Mouse (Mus musculus) embryonic facial prominence, embryonic 13.5 days (tissue): ENCODE data around the gene Pkn1. TPM values are rescaled to one million over a fixed set of nuclear protein-coding genes. Genes with fewer than 3 reads are reported as not detected.

Experiments used
- ATAC-seq: fragments of 200-750 bp; cut with Nextera tagmentation; 2 replicates; pipeline ENCODE4 v1.8.0; 2017; ENCODE audit warnings: low read depth; ENCODE audit not compliant: insufficient number of reproducible peaks, insufficient read depth, low FRiP score, low TSS enrichment
- H3K27ac ChIP-seq: fragments of 300-500 bp; sonication (generic); 2 replicates; pipeline ENCODE4 v1.5.1; 2015; ENCODE audit warnings: moderate library complexity, mild to moderate bottlenecking, inconsistent platforms
- H3K27me3 ChIP-seq: fragments of 300-500 bp; sonication (generic); 2 replicates; pipeline ENCODE4 v1.6.1; 2015; ENCODE audit warnings: mild to moderate bottlenecking, inconsistent platforms
- H3K36me3 ChIP-seq: fragments of 300-500 bp; sonication (generic); 2 replicates; pipeline ENCODE4 v1.6.1; 2015; ENCODE audit warnings: mild to moderate bottlenecking, inconsistent platforms
- H3K4me1 ChIP-seq: fragments of 300-500 bp; sonication (generic); 2 replicates; pipeline ENCODE4 v1.6.1; 2015; ENCODE audit warnings: inconsistent platforms
- H3K4me2 ChIP-seq: fragments of 300-500 bp; sonication (generic); 2 replicates; pipeline ENCODE4 v1.6.1; 2015; ENCODE audit warnings: moderate library complexity, mild to moderate bottlenecking, inconsistent platforms
- H3K4me3 ChIP-seq: fragments of 300-500 bp; sonication (generic); 2 replicates; pipeline ENCODE4 v1.5.1; 2015; ENCODE audit warnings: mild to moderate bottlenecking, inconsistent platforms
- H3K9ac ChIP-seq: fragments of 300-500 bp; sonication (generic); 2 replicates; pipeline ENCODE4 v1.6.1; 2015; ENCODE audit warnings: mild to moderate bottlenecking, inconsistent platforms
- H3K9me3 ChIP-seq: fragments of 300-500 bp; sonication (generic); 2 replicates; pipeline ENCODE4 v1.6.1; 2016; ENCODE audit warnings: inconsistent platforms
- WGBS: fragments of 180-500 bp; shearing (Covaris S2); methylation state at CpG from one replicate; pipeline ENCODE4 v1.1.7; 2015; ENCODE audit warnings: mixed read lengths; 5-methylcytosine and 5-hydroxymethylcytosine counted together
- polyA plus RNA-seq: library from polyadenylated mRNA; unstranded; fragments of >200 nt; fragmentation: Nextera tagmentation; extraction: Ambion mirVana; gene quantifications from 2 replicates; pipeline ENCODE4 v1.2.1, GENCODE M21; 2015

Pkn1 gene
- polyA plus RNA-seq, 1 experiment from 2014 or later = 23.5 TPM

DNA sequence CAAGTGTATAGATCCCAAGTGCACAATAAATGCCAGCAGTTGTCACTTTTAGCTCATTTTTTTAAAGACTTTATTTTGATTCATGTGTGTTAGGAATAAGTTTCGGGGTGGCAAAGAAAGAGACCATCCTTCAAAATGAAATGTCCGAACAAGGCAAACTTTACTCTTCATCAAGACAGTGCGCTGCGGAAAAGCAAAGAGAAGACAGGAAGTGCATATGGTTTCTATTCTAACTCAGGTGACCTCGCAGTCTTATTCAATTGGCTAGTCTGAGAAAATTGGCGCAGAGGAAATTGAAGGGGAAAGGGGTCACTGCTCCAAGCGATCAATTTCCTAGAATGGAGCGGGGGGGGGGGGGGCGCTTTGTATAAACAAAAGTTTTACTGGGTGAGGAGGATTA, 587 bp upstream of the Pkn1 start:
- no peak for ATAC-seq
- peak overlapping the region; percentile 85 for H3K4me3 ChIP-seq
- peak overlapping the region; percentile 90 for H3K9ac ChIP-seq
- H3K9me3 ChIP-seq = no peaks in the 10 kb centered on the region
- H3K4me1 ChIP-seq = peaks cover 36% of the 10 kb centered on the region
- WGBS = 13% methylated on average over 9 of the region's 9 CpGs
- H3K27me3 ChIP-seq = no peaks in the 10 kb centered on the region
- H3K27ac ChIP-seq = peak overlapping the region; percentile 80
- peak overlapping the region; percentile 93 for H3K4me2 ChIP-seq
- no peaks in the 10 kb centered on the region for H3K36me3 ChIP-seq

DNA sequence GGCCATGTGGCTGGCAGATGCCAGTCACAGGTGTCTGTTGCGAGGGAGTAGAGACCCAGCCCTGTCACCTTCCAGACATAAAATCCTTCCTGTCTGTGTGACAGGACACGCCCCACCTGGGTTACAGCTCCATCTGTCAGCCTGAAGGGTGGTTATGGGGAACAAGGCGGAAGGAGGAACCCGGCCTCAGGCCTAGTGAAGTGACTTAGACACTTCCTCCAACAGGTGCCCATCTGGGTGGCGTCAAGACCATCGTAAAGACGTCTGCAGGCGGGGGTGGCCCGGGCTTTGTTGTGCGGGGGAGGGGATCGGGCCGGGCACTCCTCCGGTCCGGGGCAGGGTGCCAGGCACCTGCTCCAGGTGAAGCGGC, 703 bp downstream of the Pkn1 start:
- peak overlapping the region; percentile 90 for H3K9ac ChIP-seq
- no peaks in the 10 kb centered on the region for H3K9me3 ChIP-seq
- 4% methylated on average over 15 of the region's 15 CpGs for WGBS
- ATAC-seq = no peak
- no peaks in the 10 kb centered on the region for H3K27me3 ChIP-seq
- H3K4me1 ChIP-seq = peaks cover 45% of the 10 kb centered on the region
- peak overlapping the region; percentile 80 for H3K27ac ChIP-seq
- peak overlapping the region; percentile 93 for H3K4me2 ChIP-seq
- peak overlapping the region; percentile 85 for H3K4me3 ChIP-seq
- H3K36me3 ChIP-seq = no peaks in the 10 kb centered on the region

DNA sequence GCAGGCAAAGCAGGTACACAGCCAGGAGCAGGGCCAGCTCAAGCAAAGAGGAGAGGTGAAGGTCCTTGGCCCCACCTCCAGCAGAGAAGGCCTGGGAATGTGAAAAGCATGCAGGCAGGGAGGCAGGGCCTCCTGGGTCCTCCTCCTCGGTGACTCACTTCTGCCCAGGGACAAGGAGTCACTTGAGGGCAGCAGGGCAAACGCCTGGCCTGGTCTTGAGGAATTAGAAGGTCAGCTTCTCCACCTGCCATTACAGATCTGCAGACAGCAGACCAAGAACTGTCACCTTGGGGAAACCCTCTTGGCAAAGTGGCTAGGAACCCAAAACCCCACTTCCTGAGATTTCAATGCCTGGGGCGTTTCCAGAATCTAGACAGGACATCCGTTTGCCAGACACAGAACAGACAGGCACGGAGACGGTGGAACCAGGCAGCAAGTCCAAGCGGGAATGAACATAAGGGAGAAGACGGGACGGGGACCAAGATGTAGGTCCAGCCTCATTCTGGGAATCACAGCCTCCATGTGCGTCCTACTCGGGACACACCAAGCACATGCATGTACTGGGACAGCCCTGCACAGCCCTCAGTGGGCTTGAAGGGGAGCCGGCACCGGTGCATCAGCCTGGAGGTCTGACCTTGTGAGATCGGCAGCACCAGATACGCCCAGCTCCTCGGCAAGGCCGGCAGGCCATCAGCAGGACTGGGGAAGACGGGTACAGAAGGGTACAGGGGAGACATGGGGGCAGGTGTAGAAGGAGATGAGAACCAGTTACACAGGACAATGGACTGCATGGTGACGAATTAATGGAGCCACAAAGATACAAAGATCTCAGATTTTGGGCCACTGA, 1.4 kb downstream of the Pkn1 start:
- Histone ChIP-seq H3K9ac (peak overlapping the region; percentile 90), H3K27me3 (no peaks in the 10 kb centered on the region), H3K27ac (peak overlapping the region; percentile 80), H3K9me3 (no peaks in the 10 kb centered on the region), H3K4me2 (peak overlapping the region; percentile 93), H3K36me3 (peaks cover 2% of the 10 kb centered on the region), H3K4me3 (peak overlapping the region; percentile 85), H3K4me1 (peaks cover 45% of the 10 kb centered on the region)
- ATAC-seq = no peak
- WGBS = 37% methylated on average over 19 of the region's 19 CpGs

DNA sequence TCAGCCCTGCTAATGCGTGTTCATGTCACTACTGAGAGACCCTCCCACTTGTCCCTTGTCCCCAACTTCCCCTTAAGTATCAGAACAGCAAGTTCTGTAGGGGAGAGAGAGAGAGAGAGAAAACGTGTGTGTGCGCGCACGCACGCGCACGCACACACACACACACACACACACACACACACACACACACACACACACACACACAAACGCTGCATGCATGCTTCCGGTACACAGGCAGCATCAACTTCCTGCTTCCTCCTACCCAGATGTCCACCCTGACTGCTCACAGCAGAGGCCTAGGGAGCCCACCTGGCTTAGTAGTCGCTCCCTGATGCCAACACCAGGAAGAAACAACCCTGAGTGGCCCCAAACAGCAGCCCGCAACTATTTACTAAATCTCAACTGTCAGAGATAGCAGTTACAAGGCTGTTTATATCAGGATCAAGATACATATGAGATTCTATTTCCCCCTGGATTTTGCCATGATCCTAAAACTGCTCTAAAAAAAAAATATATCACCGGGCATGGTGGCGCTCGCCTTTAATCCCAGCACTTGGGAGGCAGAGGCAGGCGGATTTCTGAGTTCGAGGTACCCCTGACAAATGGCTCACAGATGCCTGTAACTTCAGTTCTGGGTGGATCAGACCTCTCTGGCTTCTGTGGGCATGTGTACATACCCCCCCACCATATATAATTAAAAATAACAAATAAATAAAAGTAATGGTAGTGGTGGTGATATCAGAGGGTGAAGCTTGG, 3.5 kb downstream of the Pkn1 start:
- Histone ChIP-seq H3K4me3 (no peak overlapping the region), H3K4me1 (peaks cover 41% of the 10 kb centered on the region), H3K4me2 (no peak overlapping the region), H3K27ac (no peak overlapping the region), H3K27me3 (no peaks in the 10 kb centered on the region), H3K9me3 (no peaks in the 10 kb centered on the region), H3K36me3 (peaks cover 23% of the 10 kb centered on the region), H3K9ac (no peak overlapping the region)
- WGBS = 83% methylated on average over 9 of the region's 17 CpGs
- ATAC-seq = no peak

DNA sequence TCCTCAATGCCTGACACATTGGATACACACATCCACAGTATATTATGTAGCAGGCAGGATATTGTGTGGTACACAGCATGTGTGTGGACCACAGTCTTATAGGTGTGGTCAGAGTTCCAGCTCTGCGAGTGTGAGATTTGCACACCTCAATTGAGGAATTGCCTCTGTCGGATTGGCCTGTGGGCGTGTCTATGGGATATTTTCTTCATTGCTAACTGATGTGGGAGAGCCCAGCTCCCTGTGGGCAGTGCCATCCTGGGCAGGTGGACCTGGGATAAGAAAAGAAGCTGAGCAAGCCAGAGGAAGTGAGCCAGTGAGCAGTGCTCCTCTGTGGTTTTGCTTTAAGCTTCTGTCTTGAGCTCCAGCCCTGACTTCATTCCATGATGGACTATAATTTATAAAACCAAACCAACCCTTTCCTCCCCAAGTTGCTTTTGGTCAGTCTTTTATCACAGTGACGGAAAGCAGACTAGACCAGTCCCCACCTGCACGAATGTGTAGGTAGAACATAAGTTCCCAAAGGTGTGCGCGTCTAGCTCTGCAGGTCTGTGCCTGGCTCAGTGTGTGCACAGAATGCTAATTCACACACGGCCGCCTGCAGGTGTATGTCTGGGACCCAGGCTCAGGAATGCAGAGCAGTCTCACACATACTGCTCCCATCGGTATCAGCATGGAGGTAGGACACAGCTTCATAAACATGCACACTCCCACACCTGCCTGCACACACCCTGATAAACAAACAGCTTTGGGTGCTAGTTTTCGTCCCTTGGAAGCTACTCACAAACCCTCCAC, 4.4 kb downstream of the Pkn1 start:
- ATAC-seq = no peak
- H3K4me3 ChIP-seq = no peak overlapping the region
- H3K36me3 ChIP-seq = peaks cover 29% of the 10 kb centered on the region
- peaks cover 32% of the 10 kb centered on the region for H3K4me1 ChIP-seq
- H3K4me2 ChIP-seq = no peak overlapping the region
- H3K27me3 ChIP-seq = no peaks in the 10 kb centered on the region
- no peaks in the 10 kb centered on the region for H3K9me3 ChIP-seq
- 84% methylated on average over 11 of the region's 11 CpGs for WGBS
- no peak overlapping the region for H3K9ac ChIP-seq
- H3K27ac ChIP-seq = no peak overlapping the region

DNA sequence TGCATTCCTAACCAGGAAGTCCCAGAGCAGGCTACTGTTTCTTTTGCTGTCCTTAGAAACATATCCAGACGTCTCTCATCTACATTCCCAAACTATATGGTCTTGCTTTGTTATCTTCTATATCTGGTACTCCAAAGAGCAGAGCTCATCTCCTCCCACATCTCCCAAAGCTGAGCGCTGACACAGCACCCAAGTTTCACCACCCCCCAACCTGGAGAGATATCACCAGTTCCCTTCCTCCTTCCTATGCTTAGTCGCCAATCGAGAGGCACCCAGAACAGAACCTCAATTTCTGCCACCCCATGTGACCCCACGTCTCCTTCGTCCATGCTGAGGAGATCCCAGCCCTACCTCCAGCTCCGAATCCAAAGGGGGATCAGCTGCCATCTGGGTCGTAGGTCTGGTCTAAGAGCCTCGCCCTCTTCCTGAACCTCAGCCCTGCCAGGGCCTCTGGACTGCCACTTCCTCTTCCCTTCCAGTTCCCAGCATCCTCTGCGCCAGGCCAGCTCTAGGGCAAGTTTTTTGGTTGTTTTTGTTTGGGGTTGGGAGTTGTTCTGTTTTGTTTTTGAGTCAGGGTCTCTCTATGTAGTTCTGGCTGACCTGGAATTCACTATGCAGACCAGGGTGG, 5.3 kb downstream of the Pkn1 start:
- WGBS = 77% methylated on average over 10 of the region's 10 CpGs
- Histone ChIP-seq H3K4me2 (no peak overlapping the region), H3K27ac (no peak overlapping the region), H3K4me1 (peaks cover 28% of the 10 kb centered on the region), H3K9ac (no peak overlapping the region), H3K4me3 (no peak overlapping the region), H3K36me3 (peaks cover 34% of the 10 kb centered on the region), H3K27me3 (no peaks in the 10 kb centered on the region), H3K9me3 (no peaks in the 10 kb centered on the region)
- no peak for ATAC-seq

DNA sequence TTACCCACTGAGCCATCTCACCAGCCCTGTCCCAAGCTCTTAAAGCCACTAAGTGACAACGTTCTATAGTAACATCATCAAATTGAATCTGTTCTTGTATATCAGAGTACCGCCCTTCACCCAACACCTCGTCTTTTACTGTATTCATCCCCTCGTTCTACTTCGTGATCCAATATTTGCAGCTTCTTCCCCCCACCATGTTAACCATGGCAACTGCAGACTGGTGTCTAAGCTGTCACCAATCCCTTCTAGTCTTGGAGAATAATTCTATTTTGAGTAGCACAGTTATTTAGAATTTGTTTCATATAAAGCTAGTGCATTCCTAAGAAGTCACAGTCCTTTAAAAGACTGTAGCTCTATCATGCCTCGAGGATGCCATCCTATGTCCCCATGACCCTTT, 9.7 kb downstream of the Pkn1 start:
- Histone ChIP-seq H3K27me3 (no peaks in the 10 kb centered on the region), H3K9ac (no peak overlapping the region), H3K27ac (no peak overlapping the region), H3K4me1 (0 out of 2 replicates have a peak, but pooled peaks cover 11% of the 10 kb centered on the region), H3K4me2 (no peak overlapping the region), H3K9me3 (no peaks in the 10 kb centered on the region), H3K36me3 (peaks cover 57% of the 10 kb centered on the region), H3K4me3 (no peak overlapping the region)
- 90% methylated on average over 6 of the region's 6 CpGs for WGBS
- no peak for ATAC-seq

DNA sequence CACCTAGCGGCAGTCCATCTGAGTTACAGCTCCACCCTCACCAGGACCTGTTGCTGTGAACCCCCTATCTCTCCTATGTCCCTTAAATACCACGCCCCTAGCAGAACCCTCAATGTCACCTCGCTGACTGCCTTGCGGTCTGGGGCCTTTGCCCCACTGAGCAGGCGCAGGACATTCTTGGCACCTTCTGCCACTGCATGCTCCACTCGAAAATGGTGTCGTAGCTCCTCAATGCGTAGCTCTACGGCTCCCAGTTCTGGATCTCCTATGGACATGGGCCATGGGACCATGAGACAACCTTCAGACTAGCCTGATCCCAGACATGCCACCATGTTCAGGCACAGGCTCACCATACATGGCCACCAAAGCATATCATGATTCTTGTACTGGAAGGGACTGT, 14.5 kb downstream of the Pkn1 start:
- no peaks in the 10 kb centered on the region for H3K27me3 ChIP-seq
- H3K4me3 ChIP-seq = no peak overlapping the region
- H3K4me2 ChIP-seq = no peak overlapping the region
- 92% methylated on average over 9 of the region's 9 CpGs for WGBS
- H3K36me3 ChIP-seq = peaks cover 58% of the 10 kb centered on the region
- no peak overlapping the region for H3K9ac ChIP-seq
- no peak overlapping the region for H3K27ac ChIP-seq
- no peaks in the 10 kb centered on the region for H3K9me3 ChIP-seq
- no peak for ATAC-seq
- H3K4me1 ChIP-seq = peaks cover 34% of the 10 kb centered on the region

DNA sequence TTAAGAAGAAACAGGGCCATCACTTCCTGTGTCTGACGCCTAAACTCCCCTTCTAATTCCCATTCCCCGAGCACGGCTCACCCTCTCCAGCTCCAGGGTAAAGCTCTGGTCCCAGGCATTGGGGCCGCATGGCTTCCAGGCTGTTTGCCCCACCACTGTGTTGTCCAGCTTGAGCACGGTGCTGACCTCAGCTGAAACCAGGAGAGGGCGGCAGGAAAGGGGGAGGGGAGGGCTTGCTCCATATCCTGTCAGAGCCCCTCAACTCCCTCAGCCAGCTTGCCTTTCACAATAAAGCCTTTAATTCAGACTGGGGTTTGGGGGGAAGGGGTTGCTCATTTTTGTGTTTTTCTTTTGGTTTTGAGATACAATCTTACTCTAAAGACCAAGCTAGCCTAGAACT, 17.9 kb downstream of the Pkn1 start:
- no peak overlapping the region for H3K4me2 ChIP-seq
- H3K27me3 ChIP-seq = no peaks in the 10 kb centered on the region
- peak overlapping the region; percentile 90 for H3K27ac ChIP-seq
- peaks cover 30% of the 10 kb centered on the region for H3K4me1 ChIP-seq
- WGBS = 14% methylated on average over 6 of the region's 6 CpGs
- H3K9ac ChIP-seq = 0 out of 2 replicates have a peak overlapping the region, but pooled peaks have one; percentile 41
- ATAC-seq = no peak
- H3K9me3 ChIP-seq = no peaks in the 10 kb centered on the region
- H3K36me3 ChIP-seq = peaks cover 77% of the 10 kb centered on the region
- no peak overlapping the region for H3K4me3 ChIP-seq

DNA sequence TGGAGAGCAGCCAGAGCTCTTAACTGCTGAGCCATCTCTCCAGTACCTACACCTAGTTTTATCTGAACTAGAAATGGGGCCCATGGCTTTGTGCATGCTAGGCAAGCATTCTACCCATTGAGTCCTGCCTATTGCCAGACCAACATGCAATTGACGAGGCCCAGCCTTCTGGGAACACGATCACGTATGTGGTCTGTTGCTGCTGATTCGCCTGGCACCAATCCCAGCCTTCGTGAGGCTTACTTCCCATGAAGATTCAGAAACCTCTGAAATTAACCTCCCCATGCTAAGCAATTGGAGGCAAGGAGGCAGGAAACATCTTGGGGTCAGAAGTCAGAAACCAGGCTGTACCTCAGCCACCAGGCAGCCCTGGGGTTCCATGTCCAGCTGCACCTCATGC, 18.4 kb downstream of the Pkn1 start:
- Histone ChIP-seq H3K9me3 (no peaks in the 10 kb centered on the region), H3K36me3 (peaks cover 75% of the 10 kb centered on the region), H3K4me2 (no peak overlapping the region), H3K9ac (0 out of 2 replicates have a peak overlapping the region, but pooled peaks have one; percentile 41), H3K4me1 (peaks cover 30% of the 10 kb centered on the region), H3K27ac (peak overlapping the region; percentile 90), H3K27me3 (no peaks in the 10 kb centered on the region), H3K4me3 (no peak overlapping the region)
- ATAC-seq = no peak
- 40% methylated on average over 5 of the region's 5 CpGs for WGBS

DNA sequence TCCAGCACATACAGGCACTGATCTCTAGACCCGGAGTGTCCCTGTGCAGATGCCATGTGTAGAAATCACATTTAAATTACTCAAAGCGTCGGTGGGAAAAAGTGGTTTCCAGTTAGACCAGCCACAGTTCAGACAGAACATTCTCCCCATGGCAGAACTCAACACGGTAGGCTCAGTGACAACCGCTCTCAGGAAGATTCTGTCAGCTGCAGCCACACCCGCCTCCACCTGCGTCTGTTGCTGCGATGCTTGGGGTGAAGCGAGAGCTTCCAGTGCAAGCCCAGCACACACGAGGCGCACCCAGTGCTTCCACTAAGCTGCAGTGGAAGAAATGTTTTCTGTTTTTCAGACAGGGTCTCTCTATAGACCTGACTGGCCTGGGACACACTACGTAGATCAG, 19.1 kb downstream of the Pkn1 start:
- 90% methylated on average over 12 of the region's 12 CpGs for WGBS
- H3K36me3 ChIP-seq = peaks cover 75% of the 10 kb centered on the region
- H3K4me3 ChIP-seq = no peak overlapping the region
- peak overlapping the region; percentile 90; the same call in 1 of the 2 replicates for H3K27ac ChIP-seq
- no peak for ATAC-seq
- no peak overlapping the region for H3K4me2 ChIP-seq
- H3K4me1 ChIP-seq = peaks cover 30% of the 10 kb centered on the region
- H3K9ac ChIP-seq = 0 out of 2 replicates have a peak overlapping the region, but pooled peaks have one; percentile 47
- H3K27me3 ChIP-seq = no peaks in the 10 kb centered on the region
- H3K9me3 ChIP-seq = no peaks in the 10 kb centered on the region
